ENCODE assay signal across 7 mouse cellular contexts in the genomic region with DNA sequence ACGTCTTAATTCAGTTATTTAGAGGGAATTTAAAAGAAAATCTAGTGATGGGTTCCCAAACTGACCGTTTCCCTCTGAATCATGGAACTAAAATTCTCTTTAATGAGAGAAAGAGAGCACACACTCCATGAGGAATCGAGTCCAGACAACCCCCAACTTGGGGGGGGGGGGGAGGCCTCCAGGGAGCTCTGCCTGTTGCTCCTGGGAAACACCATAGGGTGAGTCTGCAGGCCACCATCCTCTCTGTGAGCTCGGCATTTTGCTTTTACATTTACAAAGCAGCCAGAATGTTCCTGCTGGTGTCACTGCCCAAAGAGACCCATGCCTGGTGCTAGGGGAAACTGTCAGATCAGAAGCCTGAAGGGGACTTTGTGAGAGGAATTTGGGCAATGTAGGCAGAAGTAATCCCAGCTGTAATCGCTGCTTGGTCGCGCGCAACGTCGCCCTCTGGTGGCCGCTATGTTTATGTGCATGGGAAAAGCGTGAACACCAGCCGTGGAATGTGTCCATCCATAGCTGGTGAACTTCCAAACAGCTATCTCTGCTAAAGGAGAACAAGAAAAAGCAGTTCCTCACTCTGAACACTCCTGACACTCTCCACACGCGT.
DNase-seq lines count a peak whose midpoint lies in the region; ATAC-seq lines count a peak whose summit lies in the region.

No protein-coding gene starts in this region.

- no peaks in the 10 kb centered on the region for H3K27me3 ChIP-seq in intestine, embryonic 15.5 days (replicated peaks)
- no peaks in the 10 kb centered on the region for H3K27me3 ChIP-seq in midbrain, embryonic 16.5 days (ENCODE audit: control insufficient read depth, insufficient read depth, low read depth, low read length)

- intact Hi-C loops in gastrocnemius, postnatal 36 days (cut with DNase I), result loop anchor here (2.0 kb wide), 1 partner anchor 155 kb away; no protein-coding TSS in a partner anchor
- intact Hi-C loops in left cerebral cortex, postnatal 25 days (cut with DNase I), result loop anchor here (2.0 to 5.0 kb wide), 3 partner anchors 51 to 256 kb away; no protein-coding TSS in a partner anchor

- H3K9me3 ChIP-seq in intestine, embryonic 15.5 days, result no peaks in the 10 kb centered on the region
- H3K9me3 ChIP-seq in midbrain, embryonic 16.5 days (replicated peaks; ENCODE audit: control insufficient read depth, low read length, poor library complexity, severe bottlenecking), result no peaks in the 10 kb centered on the region

- H3K4me1 ChIP-seq in intestine, embryonic 15.5 days (replicated peaks), result 0 out of 2 replicates have a peak, but pooled peaks cover 3% of the 10 kb centered on the region
- H3K4me1 ChIP-seq in midbrain, embryonic 16.5 days (ENCODE audit: control insufficient read depth, insufficient read depth, low read length), result no peaks in the 10 kb centered on the region

- no peak overlapping the region for H3K9ac ChIP-seq in intestine, embryonic 15.5 days
- no peak overlapping the region for H3K9ac ChIP-seq in midbrain, embryonic 16.5 days (ENCODE audit: low read depth, low read length)

- no peaks in the 10 kb centered on the region for H3K36me3 ChIP-seq in intestine, embryonic 15.5 days
- no peaks in the 10 kb centered on the region for H3K36me3 ChIP-seq in midbrain, embryonic 16.5 days (ENCODE audit: control insufficient read depth, insufficient read depth, low read length)

- peak; percentile 76 for ATAC-seq in intestine, embryonic 15.5 days
- ATAC-seq in midbrain, embryonic 16.5 days, result peak; percentile 82

- no peak overlapping the region for H3K4me3 ChIP-seq in intestine, embryonic 15.5 days (replicated peaks)
- H3K4me3 ChIP-seq in midbrain, embryonic 16.5 days (ENCODE audit: low read depth, low read length), result no peak overlapping the region

- WGBS in intestine, embryonic 15.5 days, result 12% methylated on average over 15 of the region's 15 CpGs
- WGBS in midbrain, embryonic 16.5 days, result 12% methylated on average over 15 of the region's 15 CpGs

- peak; percentile 45 for DNase-seq in adrenal gland, adult 8-10 months
- peak; percentile 82 for DNase-seq in embryo, embryonic 10.5 days (ENCODE audit: low spot score)
- DNase-seq in gastrocnemius, postnatal 36 days, result peak; percentile 51 to 64
- peak; percentile 87 to 89 for DNase-seq in left cerebral cortex, postnatal 25 days (ENCODE audit: low spot score in 2 of 2)
- DNase-seq in spleen, postnatal 14 days (ENCODE audit: low spot score in 2 of 2), result peak; percentile 9 to 37

- no peak overlapping the region for H3K4me2 ChIP-seq in intestine, embryonic 15.5 days (replicated peaks)
- H3K4me2 ChIP-seq in midbrain, embryonic 16.5 days (ENCODE audit: low read length), result no peak overlapping the region

- no peak overlapping the region for H3K27ac ChIP-seq in intestine, embryonic 15.5 days
- H3K27ac ChIP-seq in midbrain, embryonic 16.5 days (ENCODE audit: low read length), result no peak overlapping the region

Comparison
In these comparisons a context has a peak if more than half of its experiments do, and no peak if none do; other contexts are left out.
1. DNase-seq: peak in every context shown above with its lines; median percentile 88 in left cerebral cortex, postnatal 25 days; 82 in embryo, embryonic 10.5 days; 58 in gastrocnemius, postnatal 36 days; 45 in adrenal gland, adult 8-10 months; 23 in spleen, postnatal 14 days.